Mouse (Mus musculus): Measurements from ENCODE around the gene Pth1r. TPM values are rescaled to one million over a fixed set of nuclear protein-coding genes. Genes with fewer than 3 reads are reported as not detected.

Gene Pth1r
- total and polyA plus RNA-seq, 3 experiments = 0.15 to 0.77 TPM; not detected in 1

- peaks cover 0 to 12% of the 10 kb centered on the region in 2 experiments; a peak in 2 of 4 replicates for H3K36me3 ChIP-seq (ENCODE audit: control insufficient read depth in 1 of 2, insufficient read depth in 2 of 2, low read length in 2 of 2)
- peaks cover 5% of the 10 kb centered on the region for H3K79me2 ChIP-seq (ENCODE audit: control insufficient read depth, insufficient read depth, low read length, poor library complexity)
- no peaks in the 10 kb centered on the region for H3K27me3 ChIP-seq (ENCODE audit: control insufficient read depth in 1 of 2, insufficient read depth in 2 of 2, low read length in 2 of 2)
- H3K9me3 ChIP-seq (replicated peaks; ENCODE audit: insufficient read depth, low read length) = no peaks in the 10 kb centered on the region
- H3K4me1 ChIP-seq (ENCODE audit: control insufficient read depth in 1 of 2, insufficient read depth in 2 of 2, low read length in 2 of 2) = peaks cover 0 to 16% of the 10 kb centered on the region in 2 experiments; a peak in 2 of 4 replicates
- TF ChIP-seq GABPA (IDR thresholded peaks at IDR 0.05; ENCODE audit: low read depth, low read length) = no peak
- no peak for TF ChIP-seq POLR2A (IDR thresholded peaks at IDR 0.05; ENCODE audit: control insufficient read depth in 1 of 2, insufficient read depth in 1 of 2, low read depth in 1 of 2, low read length in 2 of 2, poor library complexity in 1 of 2)
- no peak for TF ChIP-seq CTCF (IDR thresholded peaks at IDR 0.05 in 2 of 3, conservative IDR thresholded peaks at IDR 0.05 in 1 of 3; ENCODE audit: control insufficient read depth in 1 of 3, insufficient read depth in 1 of 3, low read depth in 2 of 3, low read length in 3 of 3, poor library complexity in 1 of 3, severe bottlenecking in 1 of 3)
- TF ChIP-seq UBTF (IDR thresholded peaks at IDR 0.05; ENCODE audit: borderline replicate concordance, insufficient read depth, low read depth, low read length) = no peak
- H3K9ac ChIP-seq (ENCODE audit: control insufficient read depth, low read depth, low read length, poor library complexity, severe bottlenecking) = no peak overlapping the region
- H3K4me3 ChIP-seq (ENCODE audit: control insufficient read depth in 1 of 2, insufficient read depth in 1 of 2, low read depth in 2 of 2, low read length in 2 of 2) = no peak overlapping the region
- DNase-seq (ENCODE audit: low read depth, low spot score) = no peak
- no peak overlapping the region for H3K27ac ChIP-seq (ENCODE audit: control insufficient read depth, low read depth, low read length)
Measured at GRCm38 (mm10) chr9:110687061-110687460, 59.9 kb downstream of the Pth1r start.

- no peak overlapping the region for H3K27ac ChIP-seq (ENCODE audit: control insufficient read depth, low read depth, low read length)
- DNase-seq (ENCODE audit: low read depth, low spot score) = no peak
- H3K4me1 ChIP-seq (ENCODE audit: control insufficient read depth in 1 of 2, insufficient read depth in 2 of 2, low read length in 2 of 2) = peaks cover 0 to 17% of the 10 kb centered on the region in 2 experiments; a peak in 2 of 4 replicates
- H3K9ac ChIP-seq (ENCODE audit: control insufficient read depth, low read depth, low read length, poor library complexity, severe bottlenecking) = no peak overlapping the region
- no peak overlapping the region for H3K4me3 ChIP-seq (ENCODE audit: control insufficient read depth in 1 of 2, insufficient read depth in 1 of 2, low read depth in 2 of 2, low read length in 2 of 2)
- no peak for TF ChIP-seq ZMIZ1 (IDR thresholded peaks at IDR 0.05; ENCODE audit: low read depth, low read length)
- TF ChIP-seq CTCF (IDR thresholded peaks at IDR 0.05 in 2 of 3, conservative IDR thresholded peaks at IDR 0.05 in 1 of 3; ENCODE audit: control insufficient read depth in 1 of 3, insufficient read depth in 1 of 3, low read depth in 2 of 3, low read length in 3 of 3, poor library complexity in 1 of 3, severe bottlenecking in 1 of 3) = no peak
- TF ChIP-seq MYC (IDR thresholded peaks at IDR 0.05; ENCODE audit: low read depth, low read length) = no peak
- no peak for TF ChIP-seq MAX (IDR thresholded peaks at IDR 0.05; ENCODE audit: low read length)
- no peak for TF ChIP-seq SMC3 (IDR thresholded peaks at IDR 0.05; ENCODE audit: low read depth, low read length)
- no peak for TF ChIP-seq SIN3A (IDR thresholded peaks at IDR 0.05; ENCODE audit: low read length)
- TF ChIP-seq MAZ (IDR thresholded peaks at IDR 0.05; ENCODE audit: low read depth, low read length) = no peak
- no peak for TF ChIP-seq RAD21 (IDR thresholded peaks at IDR 0.05; ENCODE audit: low read depth, low read length)
- H3K36me3 ChIP-seq (ENCODE audit: control insufficient read depth in 1 of 2, insufficient read depth in 2 of 2, low read length in 2 of 2) = peaks cover 0 to 12% of the 10 kb centered on the region in 2 experiments; a peak in 2 of 4 replicates
- no peaks in the 10 kb centered on the region for H3K27me3 ChIP-seq (ENCODE audit: control insufficient read depth in 1 of 2, insufficient read depth in 2 of 2, low read length in 2 of 2)
- peaks cover 8% of the 10 kb centered on the region for H3K79me2 ChIP-seq (ENCODE audit: control insufficient read depth, insufficient read depth, low read length, poor library complexity)
- no peaks in the 10 kb centered on the region for H3K9me3 ChIP-seq (replicated peaks; ENCODE audit: insufficient read depth, low read length)
Measured at GRCm38 (mm10) chr9:110686472-110686871, 60.5 kb downstream of the Pth1r start.

GRCm38 (mm10) chr9:110685591-110685990 is 61.4 kb downstream of the Pth1r start:
- H3K27me3 ChIP-seq (ENCODE audit: control insufficient read depth in 1 of 2, insufficient read depth in 2 of 2, low read length in 2 of 2) = no peaks in the 10 kb centered on the region
- H3K27ac ChIP-seq (ENCODE audit: control insufficient read depth, low read depth, low read length) = peak overlapping the region; percentile 11; the same call in 1 of the 2 replicates

More at GRCm38 (mm10) chr9:110685591-110685990, 61.4 kb downstream of the Pth1r start:
- peaks cover 8% of the 10 kb centered on the region for H3K79me2 ChIP-seq (ENCODE audit: control insufficient read depth, insufficient read depth, low read length, poor library complexity)
- H3K9me3 ChIP-seq (replicated peaks; ENCODE audit: insufficient read depth, low read length) = no peaks in the 10 kb centered on the region
- peaks cover 0 to 12% of the 10 kb centered on the region in 2 experiments; a peak in 2 of 4 replicates for H3K36me3 ChIP-seq (ENCODE audit: control insufficient read depth in 1 of 2, insufficient read depth in 2 of 2, low read length in 2 of 2)
- no peak overlapping the region for H3K4me3 ChIP-seq (ENCODE audit: control insufficient read depth in 1 of 2, insufficient read depth in 1 of 2, low read depth in 2 of 2, low read length in 2 of 2)
- DNase-seq (ENCODE audit: low read depth, low spot score) = peak; percentile 58
- peaks cover 0 to 20% of the 10 kb centered on the region in 2 experiments; a peak in 2 of 4 replicates for H3K4me1 ChIP-seq (ENCODE audit: control insufficient read depth in 1 of 2, insufficient read depth in 2 of 2, low read length in 2 of 2)
- H3K9ac ChIP-seq (ENCODE audit: control insufficient read depth, low read depth, low read length, poor library complexity, severe bottlenecking) = no peak overlapping the region
- TF ChIP-seq GATA1 (IDR thresholded peaks at IDR 0.05; ENCODE audit: low read depth, low read length) (peak; percentile 57), MXI1 (IDR thresholded peaks at IDR 0.05; ENCODE audit: low read depth, low read length) (no peak), EP300 (IDR thresholded peaks at IDR 0.05; ENCODE audit: low read depth in 1 of 2, low read length in 2 of 2) (peak in 1 of 2 experiments; percentile 29; a peak in 1 of 4 replicates), SMC3 (IDR thresholded peaks at IDR 0.05; ENCODE audit: low read depth, low read length) (no peak)
